ENCODE assay signal across 17 mouse cellular contexts in genomic region chr16:34516891-34517398, GRCm38 (mm10). TPM values are rescaled to one million over a fixed set of nuclear protein-coding genes. Genes with fewer than 3 reads are reported as not detected.
A peak's percentile ranks its signal among the peaks of the same experiment; 100 is the strongest.
DNase-seq lines count a peak whose midpoint lies in the region; ATAC-seq and TF ChIP-seq lines count a peak whose summit lies in the region.
"Had no signal": no experiment of that assay in that cellular context is flagged by ENCODE, and none has a peak within 500 bp of the region (broad histone marks: within the 10 kb centered on the region; RNA-seq: fewer than 3 reads in every experiment).

No protein-coding gene starts in this region.

- no peaks in the 10 kb centered on the region for H3K36me3 ChIP-seq in heart, embryonic 12.5 days
- no peaks in the 10 kb centered on the region for H3K36me3 ChIP-seq in lung, embryonic 15.5 days
- H3K36me3 ChIP-seq in thymus, adult 2 months (ENCODE audit: control insufficient read depth, insufficient read depth, low read length): no peaks in the 10 kb centered on the region
- H3K36me3 ChIP-seq: limb, embryonic 12.5 days had no signal

- TF ChIP-seq POLR2A in thymus, adult 2 months (IDR thresholded peaks at IDR 0.05; ENCODE audit: control insufficient read depth, extremely low read depth, insufficient read depth, low read length, poor library complexity): no peak

- peaks cover 35% of the 10 kb centered on the region for H3K4me1 ChIP-seq in heart, embryonic 12.5 days (replicated peaks)
- H3K4me1 ChIP-seq in lung, embryonic 15.5 days: peaks cover 13% of the 10 kb centered on the region
- no peaks in the 10 kb centered on the region; the same call in 1 of the 2 replicates for H3K4me1 ChIP-seq in thymus, adult 2 months (replicated peaks; ENCODE audit: control insufficient read depth, insufficient read depth, low read length)

- WGBS in heart, embryonic 12.5 days: 56% methylated on average over 12 of the region's 12 CpGs
- 39% methylated on average over 12 of the region's 12 CpGs for WGBS in lung, embryonic 15.5 days
- WGBS in thymus, adult 2 months: 92% methylated on average over 12 of the region's 12 CpGs

- H3K9ac ChIP-seq in heart, embryonic 12.5 days: no peak overlapping the region
- H3K9ac ChIP-seq in lung, embryonic 15.5 days: no peak overlapping the region
- H3K9ac ChIP-seq: limb, embryonic 12.5 days had no signal

- H3K9me3 ChIP-seq in heart, embryonic 12.5 days (replicated peaks): no peaks in the 10 kb centered on the region
- H3K9me3 ChIP-seq in lung, embryonic 15.5 days: no peaks in the 10 kb centered on the region
- H3K9me3 ChIP-seq: limb, embryonic 12.5 days had no signal

- ATAC-seq in heart, embryonic 12.5 days (ENCODE audit: insufficient number of reproducible peaks, low FRiP score): no peak
- ATAC-seq in lung, embryonic 15.5 days (ENCODE audit: borderline replicate concordance, extremely low read depth, low FRiP score, low TSS enrichment): peak; percentile 31; the same call in 1 of the 2 replicates

- no peak for TF ChIP-seq CTCF in thymus, adult 2 months (IDR thresholded peaks at IDR 0.05; ENCODE audit: borderline replicate concordance, control insufficient read depth, extremely low read depth, insufficient read depth, low read length, poor library complexity)

- peak; percentile 83 for DNase-seq in heart, adult 11 months
- no peak for DNase-seq in lung, postnatal 10 days
- peak; percentile 30 for DNase-seq in testis, postnatal 14 days (ENCODE audit: low spot score)
- no peak for DNase-seq in testis, postnatal 10 days (ENCODE audit: low spot score)
- no peak for DNase-seq in cerebellum, adult 18-20 months
- no peak for DNase-seq in thymus, adult 2 months
- DNase-seq: adrenal gland, postnatal 10 days; cerebellum, postnatal 36 days; heart, adult 2 months; heart, postnatal 36 days; kidney, adult 8-10 months; lung, postnatal 14 days; spleen, adult 18-20 months; thymus, adult 18-20 months had no signal

- H3K4me2 ChIP-seq in heart, embryonic 12.5 days: no peak overlapping the region
- no peak overlapping the region for H3K4me2 ChIP-seq in lung, embryonic 15.5 days
- H3K4me2 ChIP-seq: limb, embryonic 12.5 days had no signal

- no peak overlapping the region for H3K4me3 ChIP-seq in heart, embryonic 12.5 days
- H3K4me3 ChIP-seq in lung, embryonic 15.5 days: no peak overlapping the region
- no peak overlapping the region for H3K4me3 ChIP-seq in thymus, adult 2 months (ENCODE audit: control insufficient read depth, insufficient read depth, low read length)
- H3K4me3 ChIP-seq: heart, adult 2 months; limb, embryonic 12.5 days had no signal

- no peak overlapping the region for H3K27ac ChIP-seq in heart, embryonic 12.5 days (ENCODE audit: poor library complexity, severe bottlenecking)
- H3K27ac ChIP-seq in lung, embryonic 15.5 days: no peak overlapping the region
- H3K27ac ChIP-seq in thymus, adult 2 months (ENCODE audit: control insufficient read depth, insufficient read depth, low read length): no peak overlapping the region
- H3K27ac ChIP-seq: heart, adult 2 months; limb, embryonic 12.5 days had no signal

- no peaks in the 10 kb centered on the region for H3K27me3 ChIP-seq in heart, embryonic 12.5 days (replicated peaks)
- no peaks in the 10 kb centered on the region for H3K27me3 ChIP-seq in lung, embryonic 15.5 days
- no peaks in the 10 kb centered on the region for H3K27me3 ChIP-seq in thymus, adult 2 months (ENCODE audit: control insufficient read depth, insufficient read depth, low read length)
- H3K27me3 ChIP-seq: limb, embryonic 12.5 days had no signal

RNA-seq across cellular contexts. Expression of gene Kalrn, which starts 56.4 kb away (rescaled TPM):
- 29.3 and 30.5 TPM in 2 replicates for polyA plus RNA-seq in heart, embryonic 12.5 days (2016; fragmentation: Nextera tagmentation; extraction: Ambion mirVana)
- 14.4 and 14.6 TPM in 2 replicates for polyA plus RNA-seq in lung, embryonic 15.5 days (2015; fragmentation: Nextera tagmentation; extraction: Ambion mirVana)
- polyA plus RNA-seq in thymus, adult 2 months (2012; rRNA removed): 2.9 and 3.2 TPM in 2 replicates

Comparison
In these comparisons a context has a peak if more than half of its experiments do, and no peak if none do; other contexts are left out.
1. DNase-seq: peak in heart, adult 11 months (single experiment) and testis, postnatal 14 days (single experiment); none in lung, postnatal 10 days (single experiment), testis, postnatal 10 days (single experiment), cerebellum, adult 18-20 months (0 of 2) and thymus, adult 2 months (single experiment).